Mouse (Mus musculus): Measurements from ENCODE around the gene Flnb. TPM values are rescaled to one million over a fixed set of nuclear protein-coding genes. Genes with fewer than 3 reads are reported as not detected.

Flnb gene
- polyA plus RNA-seq (2012; ENCODE audit: low replicate concordance) = 5.1 and 8.1 TPM in 2 replicates

DNA sequence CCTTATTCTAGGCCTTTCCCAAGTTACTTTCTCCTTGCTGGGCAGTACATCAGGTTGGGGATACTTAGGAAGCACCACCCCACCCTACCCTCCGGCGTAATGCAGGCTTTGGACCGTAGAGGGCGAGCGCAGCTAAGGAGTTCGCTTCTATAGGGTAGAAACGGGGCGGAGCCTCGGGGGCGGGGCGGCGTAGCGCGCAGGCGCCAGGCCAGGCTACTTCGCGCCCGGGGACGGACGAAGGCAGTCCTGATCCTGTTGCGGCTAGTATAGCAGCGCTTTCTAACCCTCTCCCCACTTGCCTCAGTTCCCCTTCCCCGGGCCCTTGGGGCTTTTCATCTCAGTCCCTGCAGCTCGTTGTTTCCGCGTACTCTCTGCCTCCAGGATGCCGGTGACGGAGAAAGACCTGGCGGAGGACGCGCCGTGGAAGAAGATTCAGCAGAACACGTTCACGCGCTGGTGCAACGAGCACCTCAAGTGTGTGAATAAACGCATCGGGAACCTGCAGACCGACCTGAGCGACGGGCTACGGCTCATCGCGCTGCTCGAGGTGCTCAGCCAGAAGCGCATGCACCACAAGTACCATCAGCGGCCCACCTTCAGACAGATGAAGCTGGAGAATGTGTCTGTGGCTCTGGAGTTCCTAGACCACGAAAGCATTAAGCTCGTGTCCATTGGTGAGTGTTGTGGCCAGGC is at the start of gene Flnb:
TSS of gene Flnb (plus strand) at position 188 of the 693 bp plus-strand sequence.

GRCm38 (mm10) chr14:7791532-7792159 is 26.1 kb upstream of the Flnb start, which contains the start of gene Gm26661:
Gm26661 (plus strand) TSS chr14:7791587.

DNA sequence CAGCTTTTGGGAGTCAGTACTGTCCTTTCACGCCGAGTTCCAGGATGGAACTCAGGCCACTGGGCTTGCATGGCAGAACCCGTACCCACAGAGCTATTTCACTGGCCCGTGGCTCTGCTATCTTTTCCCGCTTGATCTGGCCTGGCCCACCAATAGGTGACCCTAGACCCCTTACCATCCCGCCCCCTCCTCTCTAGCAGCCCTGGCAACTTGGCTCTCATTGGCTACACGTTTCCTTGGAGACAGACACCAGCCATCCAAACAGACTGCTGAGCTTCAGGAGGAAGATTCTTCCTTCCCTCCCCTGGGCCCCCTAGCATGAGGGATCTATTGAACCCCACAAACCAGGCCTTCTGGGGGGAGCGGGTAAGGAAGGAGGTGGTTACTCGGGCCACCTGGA is 139.3 kb downstream of the Flnb start, which contains the start of gene Gm45521:
TSS of gene Gm45521 (plus strand) at position 240 of the 400 bp plus-strand sequence.

GRCm38 (mm10) chr14:7994271-7994767 is 176.6 kb downstream of the Flnb start, which contains the start of gene Dnase1l3:
Dnase1l3 (minus strand) TSS chr14:7994573.

Other genes starting within 250 kb of the Flnb start
- gene Gm3558, start 249.4 kb upstream of the Flnb start, polyA plus RNA-seq (2012; ENCODE audit: low replicate concordance) = not detected in 2 replicates
- gene Gm10338, start 222.4 kb upstream of the Flnb start, polyA plus RNA-seq (2012; ENCODE audit: low replicate concordance) = not detected in 2 replicates
- not detected in 2 replicates for gene Gm10128, start 174.0 kb upstream of the Flnb start, polyA plus RNA-seq (2012; ENCODE audit: low replicate concordance)
- gene Gm26661, start 26.4 kb upstream of the Flnb start, polyA plus RNA-seq (2012; ENCODE audit: low replicate concordance) = not detected in 2 replicates
- not detected in 2 replicates for gene Gm45521, start 139.3 kb downstream of the Flnb start, polyA plus RNA-seq (2012; ENCODE audit: low replicate concordance)
- gene Dnase1l3, start 176.6 kb downstream of the Flnb start, polyA plus RNA-seq (2012; ENCODE audit: low replicate concordance) = 5.0 and 6.7 TPM in 2 replicates
- gene Abhd6, start 184.9 kb downstream of the Flnb start, polyA plus RNA-seq (2012; ENCODE audit: low replicate concordance) = 1.8 and 2.4 TPM in 2 replicates